Mouse (Mus musculus) midbrain, postnatal 0 days (tissue): ENCODE data around the gene Fzd4. TPM values are rescaled to one million over a fixed set of nuclear protein-coding genes. Genes with fewer than 3 reads are reported as not detected.

Experiments
- ATAC-seq: fragments of 200-750 bp; cut with Nextera tagmentation; 2 replicates; pipeline ENCODE4 v1.8.0; 2017; ENCODE audit warnings: moderate number of reproducible peaks, mild to moderate bottlenecking, moderate TSS enrichment, moderate library complexity; ENCODE audit not compliant: low FRiP score
- DNase-seq: peaks from one replicate; pipeline ENCODE4 v3.0.0-alpha.2; 2015; ENCODE audit warnings: low spot score
- H3K27ac ChIP-seq: fragments of 300-500 bp; sonication (generic); 2 replicates; pipeline ENCODE4 v1.5.1; 2014; ENCODE audit warnings: low read depth, mild to moderate bottlenecking, low read length, mixed read lengths
- H3K27me3 ChIP-seq: fragments of 300-500 bp; sonication (generic); 2 replicates; pipeline ENCODE4 v1.6.1; 2014; ENCODE audit warnings: low read length, control low read depth, mixed read lengths; ENCODE audit not compliant: insufficient read depth
- H3K36me3 ChIP-seq: fragments of 300-500 bp; sonication (generic); 2 replicates; pipeline ENCODE4 v1.6.1; 2014; ENCODE audit warnings: low read length, control low read depth, mixed read lengths; ENCODE audit not compliant: insufficient read depth
- H3K4me1 ChIP-seq: fragments of 300-500 bp; sonication (generic); 2 replicates; pipeline ENCODE4 v1.6.1; 2014; ENCODE audit warnings: mild to moderate bottlenecking, control low read depth, antibody characterized with exemption, low read length, mixed read lengths; ENCODE audit not compliant: insufficient read depth
- H3K4me2 ChIP-seq: fragments of 300-500 bp; sonication (generic); 2 replicates; pipeline ENCODE4 v1.6.1; 2014; ENCODE audit warnings: low read depth, mild to moderate bottlenecking, low read length, mixed read lengths; ENCODE audit not compliant: poor library complexity, severe bottlenecking
- H3K4me3 ChIP-seq: fragments of 300-500 bp; sonication (generic); 2 replicates; pipeline ENCODE4 v1.5.1; 2014; ENCODE audit warnings: low read depth, mild to moderate bottlenecking, low read length, moderate library complexity
- H3K9ac ChIP-seq: fragments of 300-500 bp; sonication (generic); replicated peaks from 2 replicates; pipeline ENCODE4 v1.6.1; 2014; ENCODE audit warnings: mild to moderate bottlenecking, low read length, moderate library complexity, mixed read lengths; ENCODE audit not compliant: poor library complexity, severe bottlenecking
- H3K9me3 ChIP-seq: fragments of 300-500 bp; sonication (generic); 2 replicates; pipeline ENCODE4 v1.6.1; 2016; ENCODE audit warnings: low read length, control low read depth
- CTCF ChIP-seq: IDR thresholded peaks from 2 replicates; pipeline ENCODE4 v1.5.1; 2016; ENCODE audit warnings: antibody characterized with exemption, mild to moderate bottlenecking
- WGBS: fragments of 180-500 bp; shearing (Covaris S2); extraction: QIAGEN DNeasy Blood & Tissue Kit; methylation state at CpG from one replicate; pipeline ENCODE4 v1.1.7; 2014; 5-methylcytosine and 5-hydroxymethylcytosine counted together
- polyA plus RNA-seq: library from polyadenylated mRNA; unstranded; fragments of >200 nt; fragmentation: Nextera tagmentation; extraction: Ambion mirVana; gene quantifications from 2 replicates; pipeline ENCODE4 v1.2.1, GENCODE M21; 2015
- total RNA-seq: library from RNA; depleted of rRNA; stranded (reverse); fragments of >200 nt; gene quantifications from 2 replicates; pipeline ENCODE4 v1.2.3, GENCODE M21; 2014

The Fzd4 gene
- total and polyA plus RNA-seq, 2 experiments from 2014 or later, result 1.2 to 4.4 TPM

- Histone ChIP-seq H3K4me2 (no peak overlapping the region), H3K4me3 (no peak overlapping the region), H3K9ac (no peak overlapping the region), H3K36me3 (no peaks in the 10 kb centered on the region), H3K27ac (no peak overlapping the region), H3K9me3 (no peaks in the 10 kb centered on the region), H3K27me3 (no peaks in the 10 kb centered on the region), H3K4me1 (no peaks in the 10 kb centered on the region)
- 93% methylated on average over 5 of the region's 5 CpGs for WGBS
- TF ChIP-seq CTCF, result no peak
- DNase-seq (no peak), ATAC-seq (no peak)
These were observed 17.1 kb downstream of the Fzd4 start for GRCm38 (mm10) chr7:89421294-89421693.

- ATAC-seq (no peak), DNase-seq (no peak)
- TF ChIP-seq CTCF, result no peak
- no peaks in the 10 kb centered on the region for H3K9me3 ChIP-seq
- H3K4me1 ChIP-seq, result no peaks in the 10 kb centered on the region
- no peak overlapping the region for H3K4me2 ChIP-seq
- 60% methylated on average over 8 of the region's 8 CpGs for WGBS
- no peaks in the 10 kb centered on the region for H3K27me3 ChIP-seq
- H3K36me3 ChIP-seq, result no peaks in the 10 kb centered on the region
- H3K4me3 ChIP-seq, result no peak overlapping the region
- H3K27ac ChIP-seq, result no peak overlapping the region
- H3K9ac ChIP-seq, result no peak overlapping the region
These were observed 18.5 kb downstream of the Fzd4 start for GRCm38 (mm10) chr7:89422650-89423049.

GRCm38 (mm10) chr7:89423194-89423593 lies 19.0 kb downstream of the Fzd4 start:
- no peak overlapping the region for H3K4me2 ChIP-seq
- no peaks in the 10 kb centered on the region for H3K9me3 ChIP-seq
- no peak overlapping the region for H3K9ac ChIP-seq
- no peak overlapping the region for H3K27ac ChIP-seq
- H3K27me3 ChIP-seq, result no peaks in the 10 kb centered on the region
- H3K4me3 ChIP-seq, result no peak overlapping the region
- 51% methylated on average over 5 of the region's 5 CpGs for WGBS
- no peaks in the 10 kb centered on the region for H3K36me3 ChIP-seq
- DNase-seq, result no peak
- no peak for ATAC-seq
- no peaks in the 10 kb centered on the region for H3K4me1 ChIP-seq
- no peak for TF ChIP-seq CTCF

- ATAC-seq, result no peak
- no peak overlapping the region for H3K9ac ChIP-seq
- H3K27ac ChIP-seq, result no peak overlapping the region
- H3K27me3 ChIP-seq, result no peaks in the 10 kb centered on the region
- H3K4me2 ChIP-seq, result no peak overlapping the region
- H3K9me3 ChIP-seq, result no peaks in the 10 kb centered on the region
- 78% methylated on average over 8 of the region's 8 CpGs for WGBS
- no peak overlapping the region for H3K4me3 ChIP-seq
- no peak for DNase-seq
- TF ChIP-seq CTCF, result no peak
- H3K36me3 ChIP-seq, result no peaks in the 10 kb centered on the region
- no peaks in the 10 kb centered on the region for H3K4me1 ChIP-seq
These were observed 19.6 kb downstream of the Fzd4 start for GRCm38 (mm10) chr7:89423688-89424255.

- Histone ChIP-seq H3K9me3 (no peaks in the 10 kb centered on the region), H3K27me3 (no peaks in the 10 kb centered on the region), H3K4me1 (no peaks in the 10 kb centered on the region), H3K27ac (no peak overlapping the region), H3K4me2 (no peak overlapping the region), H3K36me3 (no peaks in the 10 kb centered on the region), H3K9ac (no peak overlapping the region), H3K4me3 (no peak overlapping the region)
- no peak for ATAC-seq
- no peak for DNase-seq
- TF ChIP-seq CTCF, result no peak
- WGBS, result 77% methylated on average over 5 of the region's 5 CpGs
These were observed 20.5 kb downstream of the Fzd4 start for GRCm38 (mm10) chr7:89424659-89425058.

- Histone ChIP-seq H3K36me3 (no peaks in the 10 kb centered on the region), H3K4me1 (no peaks in the 10 kb centered on the region), H3K27ac (no peak overlapping the region), H3K9ac (no peak overlapping the region), H3K4me2 (no peak overlapping the region), H3K9me3 (no peaks in the 10 kb centered on the region), H3K4me3 (no peak overlapping the region), H3K27me3 (no peaks in the 10 kb centered on the region)
- no peak for TF ChIP-seq CTCF
- WGBS, result 73% methylated on average over 11 of the region's 11 CpGs
- DNase-seq (no peak), ATAC-seq (no peak)
These were observed 21.9 kb downstream of the Fzd4 start for GRCm38 (mm10) chr7:89425803-89426725.
